Mouse (Mus musculus): ENCODE data around the gene Krtap3-3. TPM values are rescaled to one million over a fixed set of nuclear protein-coding genes. Genes with fewer than 3 reads are reported as not detected.

The Krtap3-3 gene
- polyA plus RNA-seq, 1 experiment from 2014 or later: not detected

GRCm38 (mm10) chr11:99557976-99558745 lies 7.5 kb upstream of the Krtap3-3 start:
- Histone ChIP-seq H3K27ac (no peak overlapping the region), H3K36me3 (replicated peaks) (no peaks in the 10 kb centered on the region), H3K4me3 (no peak overlapping the region), H3K9me3 (no peaks in the 10 kb centered on the region), H3K27me3 (ENCODE audit: poor library complexity, severe bottlenecking) (no peaks in the 10 kb centered on the region), H3K4me1 (no peaks in the 10 kb centered on the region)
- no peak for DNase-seq (ENCODE audit: extremely low spot score, low spot score)
- WGBS: 91% methylated on average over 3 of the region's 3 CpGs

- Histone ChIP-seq H3K36me3 (replicated peaks) (no peaks in the 10 kb centered on the region), H3K4me1 (no peaks in the 10 kb centered on the region), H3K4me3 (no peak within 1 kb of the TSS), H3K9me3 (no peaks in the 10 kb centered on the region), H3K27ac (no peak within 1 kb of the TSS), H3K27me3 (ENCODE audit: poor library complexity, severe bottlenecking) (no peaks in the 10 kb centered on the region; the same call in 1 of the 2 replicates)
- DNase-seq (ENCODE audit: extremely low spot score, low spot score): no peak
- WGBS: 96% methylated on average over 2 of the region's 2 CpGs
These were observed 6.1 kb upstream of the Krtap3-3 start, which contains the start of gene Krtap3-2 for GRCm38 (mm10) chr11:99556753-99557152. Krtap3-2 (minus strand) TSS chr11:99556853.

GRCm38 (mm10) chr11:99556195-99556594 lies 5.5 kb upstream of the Krtap3-3 start:
- H3K4me3 ChIP-seq: no peak overlapping the region
- 93% methylated on average over 2 of the region's 2 CpGs for WGBS
- no peaks in the 10 kb centered on the region; the same call in 1 of the 2 replicates for H3K27me3 ChIP-seq (ENCODE audit: poor library complexity, severe bottlenecking)
- no peaks in the 10 kb centered on the region for H3K9me3 ChIP-seq
- DNase-seq (ENCODE audit: extremely low spot score, low spot score): no peak
- no peaks in the 10 kb centered on the region for H3K36me3 ChIP-seq (replicated peaks)
- H3K27ac ChIP-seq: no peak overlapping the region
- H3K4me1 ChIP-seq: no peaks in the 10 kb centered on the region

- no peaks in the 10 kb centered on the region for H3K36me3 ChIP-seq (replicated peaks)
- no peaks in the 10 kb centered on the region for H3K9me3 ChIP-seq
- no peaks in the 10 kb centered on the region; the same call in 1 of the 2 replicates for H3K27me3 ChIP-seq (ENCODE audit: poor library complexity, severe bottlenecking)
- peaks cover 3% of the 10 kb centered on the region; the same call in 1 of the 2 replicates for H3K4me1 ChIP-seq
- no peak overlapping the region for H3K27ac ChIP-seq
- no peak for DNase-seq (ENCODE audit: extremely low spot score, low spot score)
- no peak overlapping the region for H3K4me3 ChIP-seq
These were observed 2.8 kb downstream of the Krtap3-3 start for GRCm38 (mm10) chr11:99547892-99548291.

- no peaks in the 10 kb centered on the region for H3K9me3 ChIP-seq
These were observed 10.9 kb downstream of the Krtap3-3 start for GRCm38 (mm10) chr11:99539721-99540120.

GRCm38 (mm10) chr11:99521288-99521860 lies 29.3 kb downstream of the Krtap3-3 start, which contains the start of gene Krt39:
Krt39 (minus strand) TSS chr11:99521338.
- 91% methylated on average over 13 of the region's 13 CpGs for WGBS
- Histone ChIP-seq H3K4me3 (no peak within 1 kb of the TSS), H3K27me3 (ENCODE audit: poor library complexity, severe bottlenecking) (no peaks in the 10 kb centered on the region), H3K4me1 (no peaks in the 10 kb centered on the region), H3K36me3 (replicated peaks) (no peaks in the 10 kb centered on the region), H3K9me3 (no peaks in the 10 kb centered on the region), H3K27ac (no peak within 1 kb of the TSS)
- no peak for DNase-seq (ENCODE audit: extremely low spot score, low spot score)

More at GRCm38 (mm10) chr11:99539721-99540120, 10.9 kb downstream of the Krtap3-3 start:
- DNase-seq (ENCODE audit: extremely low spot score, low spot score): no peak
- no peak overlapping the region for H3K27ac ChIP-seq
- H3K27me3 ChIP-seq (ENCODE audit: poor library complexity, severe bottlenecking): no peaks in the 10 kb centered on the region
- WGBS: 78% methylated on average over 9 of the region's 9 CpGs
- 0 out of 2 replicates have a peak, but pooled peaks cover 3% of the 10 kb centered on the region for H3K4me1 ChIP-seq
- H3K4me3 ChIP-seq: no peak overlapping the region
- no peaks in the 10 kb centered on the region for H3K36me3 ChIP-seq (replicated peaks)

GRCm38 (mm10) chr11:99514098-99514497 lies 36.6 kb downstream of the Krtap3-3 start:
- Histone ChIP-seq H3K4me3 (no peak overlapping the region), H3K27me3 (ENCODE audit: poor library complexity, severe bottlenecking) (no peaks in the 10 kb centered on the region), H3K36me3 (replicated peaks) (no peaks in the 10 kb centered on the region), H3K27ac (no peak overlapping the region), H3K9me3 (no peaks in the 10 kb centered on the region), H3K4me1 (no peaks in the 10 kb centered on the region)
- no peak for DNase-seq (ENCODE audit: extremely low spot score, low spot score)
- 90% methylated on average over 8 of the region's 8 CpGs for WGBS

Other genes starting within 250 kb of the Krtap3-3 start
- not detected in 2 replicates for gene Krt25, start 227.9 kb downstream of the Krtap3-3 start, polyA plus RNA-seq (2016; fragmentation: Nextera tagmentation; extraction: Ambion mirVana)
- gene Krt26, start 212.9 kb downstream of the Krtap3-3 start, polyA plus RNA-seq (2016; fragmentation: Nextera tagmentation; extraction: Ambion mirVana): not detected in 2 replicates
- gene Krt27, start 199.8 kb downstream of the Krtap3-3 start, polyA plus RNA-seq (2016; fragmentation: Nextera tagmentation; extraction: Ambion mirVana): not detected in 2 replicates
- 0.22 and 0.36 TPM in 2 replicates for gene Krt28, start 176.0 kb downstream of the Krtap3-3 start, polyA plus RNA-seq (2016; fragmentation: Nextera tagmentation; extraction: Ambion mirVana)
- 20.6 and 22.0 TPM in 2 replicates for gene Krt10, start 161.5 kb downstream of the Krtap3-3 start, polyA plus RNA-seq (2016; fragmentation: Nextera tagmentation; extraction: Ambion mirVana)
- not detected in 2 replicates for gene Krt12, start 128.6 kb downstream of the Krtap3-3 start, polyA plus RNA-seq (2016; fragmentation: Nextera tagmentation; extraction: Ambion mirVana)
- 0.35 and 0.64 TPM in 2 replicates for gene Krt20, start 112.7 kb downstream of the Krtap3-3 start, polyA plus RNA-seq (2016; fragmentation: Nextera tagmentation; extraction: Ambion mirVana)
- 0.20 TPM in 1 of 2 replicates, not detected in the other for gene Krt23, start 57.7 kb downstream of the Krtap3-3 start, polyA plus RNA-seq (2016; fragmentation: Nextera tagmentation; extraction: Ambion mirVana)
- not detected in 2 replicates for gene Krt39, start 29.5 kb downstream of the Krtap3-3 start, polyA plus RNA-seq (2016; fragmentation: Nextera tagmentation; extraction: Ambion mirVana)
- gene Krt40, start 7.7 kb downstream of the Krtap3-3 start, polyA plus RNA-seq (2016; fragmentation: Nextera tagmentation; extraction: Ambion mirVana): not detected in 2 replicates
- not detected in 2 replicates for gene Krtap3-2, start 6.0 kb upstream of the Krtap3-3 start, polyA plus RNA-seq (2016; fragmentation: Nextera tagmentation; extraction: Ambion mirVana)
- not detected in 2 replicates for gene Gm11939, start 8.6 kb upstream of the Krtap3-3 start, polyA plus RNA-seq (2016; fragmentation: Nextera tagmentation; extraction: Ambion mirVana)
- gene Krtap3-1, start 15.8 kb upstream of the Krtap3-3 start, polyA plus RNA-seq (2016; fragmentation: Nextera tagmentation; extraction: Ambion mirVana): not detected in 2 replicates
- gene Krtap1-5, start 30.2 kb upstream of the Krtap3-3 start, polyA plus RNA-seq (2016; fragmentation: Nextera tagmentation; extraction: Ambion mirVana): not detected in 2 replicates
- gene Krtap1-4, start 32.8 kb upstream of the Krtap3-3 start, polyA plus RNA-seq (2016; fragmentation: Nextera tagmentation; extraction: Ambion mirVana): not detected in 2 replicates
- gene Krtap1-3, start 40.5 kb upstream of the Krtap3-3 start, polyA plus RNA-seq (2016; fragmentation: Nextera tagmentation; extraction: Ambion mirVana): not detected in 2 replicates
- not detected in 2 replicates for gene Krtap9-3, start 47.2 kb upstream of the Krtap3-3 start, polyA plus RNA-seq (2016; fragmentation: Nextera tagmentation; extraction: Ambion mirVana)
- not detected in 2 replicates for gene Gm11938, start 52.4 kb upstream of the Krtap3-3 start, polyA plus RNA-seq (2016; fragmentation: Nextera tagmentation; extraction: Ambion mirVana)
- gene Gm11937, start 59.3 kb upstream of the Krtap3-3 start, polyA plus RNA-seq (2016; fragmentation: Nextera tagmentation; extraction: Ambion mirVana): not detected in 2 replicates
- not detected in 2 replicates for gene Krtap2-4, start 64.0 kb upstream of the Krtap3-3 start, polyA plus RNA-seq (2016; fragmentation: Nextera tagmentation; extraction: Ambion mirVana)
- not detected in 2 replicates for gene Gm11562, start 69.6 kb upstream of the Krtap3-3 start, polyA plus RNA-seq (2016; fragmentation: Nextera tagmentation; extraction: Ambion mirVana)
- not detected in 2 replicates for gene Krtap4-1, start 77.4 kb upstream of the Krtap3-3 start, polyA plus RNA-seq (2016; fragmentation: Nextera tagmentation; extraction: Ambion mirVana)
- not detected in 2 replicates for gene Krtap4-2, start 84.2 kb upstream of the Krtap3-3 start, polyA plus RNA-seq (2016; fragmentation: Nextera tagmentation; extraction: Ambion mirVana)
- not detected in 2 replicates for gene Krtap4-7, start 93.2 kb upstream of the Krtap3-3 start, polyA plus RNA-seq (2016; fragmentation: Nextera tagmentation; extraction: Ambion mirVana)
- gene Gm11555, start 99.4 kb upstream of the Krtap3-3 start, polyA plus RNA-seq (2016; fragmentation: Nextera tagmentation; extraction: Ambion mirVana): not detected in 2 replicates
- gene Gm11563, start 108.1 kb upstream of the Krtap3-3 start, polyA plus RNA-seq (2016; fragmentation: Nextera tagmentation; extraction: Ambion mirVana): not detected in 2 replicates
- not detected in 2 replicates for gene Krtap4-6, start 115.1 kb upstream of the Krtap3-3 start, polyA plus RNA-seq (2016; fragmentation: Nextera tagmentation; extraction: Ambion mirVana)
- gene Gm14190, start 139.9 kb upstream of the Krtap3-3 start, polyA plus RNA-seq (2016; fragmentation: Nextera tagmentation; extraction: Ambion mirVana): not detected in 2 replicates
- not detected in 2 replicates for gene Gm14180, start 183.4 kb upstream of the Krtap3-3 start, polyA plus RNA-seq (2016; fragmentation: Nextera tagmentation; extraction: Ambion mirVana)
- not detected in 2 replicates for gene Gm11595, start 222.0 kb upstream of the Krtap3-3 start, polyA plus RNA-seq (2016; fragmentation: Nextera tagmentation; extraction: Ambion mirVana)
- not detected in 2 replicates for gene Krtap4-8, start 229.8 kb upstream of the Krtap3-3 start, polyA plus RNA-seq (2016; fragmentation: Nextera tagmentation; extraction: Ambion mirVana)
- not detected in 2 replicates for gene Krtap4-9, start 234.3 kb upstream of the Krtap3-3 start, polyA plus RNA-seq (2016; fragmentation: Nextera tagmentation; extraction: Ambion mirVana)
- not detected in 2 replicates for gene Gm11596, start 242.6 kb upstream of the Krtap3-3 start, polyA plus RNA-seq (2016; fragmentation: Nextera tagmentation; extraction: Ambion mirVana)
- not detected in 2 replicates for gene Gm11569, start 248.1 kb upstream of the Krtap3-3 start, polyA plus RNA-seq (2016; fragmentation: Nextera tagmentation; extraction: Ambion mirVana)

All from forebrain, embryonic 10.5 days (tissue).